Mouse (Mus musculus) forebrain, postnatal 0 days (tissue): ENCODE measurements around the gene Pcf11. TPM values are rescaled to one million over a fixed set of nuclear protein-coding genes. Genes with fewer than 3 reads are reported as not detected.

ENCODE experiments used
- ATAC-seq: fragments of 200-750 bp; cut with Nextera tagmentation; 2 replicates; pipeline ENCODE4 v1.8.0; 2017; ENCODE audit warnings: mild to moderate bottlenecking, moderate library complexity
- DNase-seq: peaks from one replicate; pipeline ENCODE4 v3.0.0-alpha.2; 2015
- H3K27ac ChIP-seq: fragments of 300-500 bp; sonication (generic); 2 replicates; pipeline ENCODE4 v1.5.1; 2014; ENCODE audit warnings: low read depth, mild to moderate bottlenecking, antibody characterized with exemption, low read length, moderate library complexity, mixed read lengths
- H3K27me3 ChIP-seq: fragments of 300-500 bp; sonication (generic); 2 replicates; pipeline ENCODE4 v1.6.1; 2014; ENCODE audit warnings: mild to moderate bottlenecking, low read length, mixed read lengths; ENCODE audit not compliant: insufficient read depth
- H3K36me3 ChIP-seq: fragments of 300-500 bp; sonication (generic); 2 replicates; pipeline ENCODE4 v1.6.1; 2014; ENCODE audit warnings: mild to moderate bottlenecking, moderate library complexity; ENCODE audit not compliant: insufficient read depth
- H3K4me1 ChIP-seq: fragments of 300-500 bp; sonication (generic); 2 replicates; pipeline ENCODE4 v1.6.1; 2014; ENCODE audit warnings: antibody characterized with exemption; ENCODE audit not compliant: insufficient read depth
- H3K4me2 ChIP-seq: fragments of 300-500 bp; sonication (generic); 2 replicates; pipeline ENCODE4 v1.6.1; 2014; ENCODE audit warnings: low read depth, mild to moderate bottlenecking, moderate library complexity
- H3K4me3 ChIP-seq: fragments of 300-500 bp; sonication (generic); 2 replicates; pipeline ENCODE4 v1.5.1; 2014; ENCODE audit warnings: low read depth, low read length, mixed read lengths
- H3K9ac ChIP-seq: fragments of 300-500 bp; sonication (generic); 2 replicates; pipeline ENCODE4 v1.6.1; 2014; ENCODE audit warnings: mild to moderate bottlenecking
- H3K9me3 ChIP-seq: fragments of 300-500 bp; sonication (generic); 2 replicates; pipeline ENCODE4 v1.6.1; 2016; ENCODE audit warnings: low read length
- CTCF ChIP-seq: sonication (generic); IDR thresholded peaks from 2 replicates; pipeline ENCODE4 v1.5.1; 2016; ENCODE audit warnings: antibody characterized with exemption, control low read depth, low read depth
- WGBS: fragments of 180-500 bp; shearing (Covaris S2); extraction: QIAGEN DNeasy Blood & Tissue Kit; methylation state at CpG from one replicate; pipeline ENCODE4 v1.1.7; 2014; 5-methylcytosine and 5-hydroxymethylcytosine counted together
- polyA plus RNA-seq: library from polyadenylated mRNA; unstranded; fragments of >200 nt; fragmentation: Nextera tagmentation; extraction: Ambion mirVana; gene quantifications from 2 replicates; pipeline ENCODE4 v1.2.1, GENCODE M21; 2015
- total RNA-seq: library from RNA; depleted of rRNA; stranded (reverse); fragments of >200 nt; gene quantifications from 2 replicates; pipeline ENCODE4 v1.2.3, GENCODE M21; 2014; rRNA removed

Pcf11 gene
- total and polyA plus RNA-seq, 2 experiments from 2014 or later, result 14.3 to 52.5 TPM

DNA sequence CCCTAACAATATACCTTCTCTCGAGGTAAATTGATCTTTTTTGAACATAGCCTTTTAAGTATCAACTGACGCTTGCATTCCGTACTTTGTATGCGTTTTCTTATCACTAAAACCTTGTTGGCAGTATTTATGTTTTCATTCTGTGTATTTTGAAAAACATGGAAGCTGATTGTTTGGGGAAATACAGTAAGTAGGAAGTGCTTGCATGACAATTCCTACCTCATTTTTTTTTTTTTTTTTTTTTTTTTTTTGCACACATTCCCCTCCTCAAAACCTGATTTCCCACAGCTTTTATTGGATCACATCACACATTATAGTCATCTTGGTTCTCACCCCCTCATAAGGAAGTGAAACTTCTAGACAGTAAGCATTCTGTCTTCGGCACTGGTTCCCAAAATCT lies 31.7 kb downstream of the Pcf11 start:
- peaks cover 13% of the 10 kb centered on the region for H3K4me1 ChIP-seq
- ATAC-seq (no peak), DNase-seq (no peak)
- WGBS, result 91% methylated on average over 5 of the region's 5 CpGs
- TF ChIP-seq CTCF, result no peak
- no peak overlapping the region; the same call in 1 of the 2 replicates for H3K9ac ChIP-seq
- H3K9me3 ChIP-seq, result no peaks in the 10 kb centered on the region
- peak overlapping the region; percentile 52 for H3K4me2 ChIP-seq
- H3K36me3 ChIP-seq, result no peaks in the 10 kb centered on the region; the same call in 1 of the 2 replicates
- H3K27ac ChIP-seq, result no peak overlapping the region
- no peaks in the 10 kb centered on the region for H3K27me3 ChIP-seq
- peak overlapping the region; percentile 53 for H3K4me3 ChIP-seq

DNA sequence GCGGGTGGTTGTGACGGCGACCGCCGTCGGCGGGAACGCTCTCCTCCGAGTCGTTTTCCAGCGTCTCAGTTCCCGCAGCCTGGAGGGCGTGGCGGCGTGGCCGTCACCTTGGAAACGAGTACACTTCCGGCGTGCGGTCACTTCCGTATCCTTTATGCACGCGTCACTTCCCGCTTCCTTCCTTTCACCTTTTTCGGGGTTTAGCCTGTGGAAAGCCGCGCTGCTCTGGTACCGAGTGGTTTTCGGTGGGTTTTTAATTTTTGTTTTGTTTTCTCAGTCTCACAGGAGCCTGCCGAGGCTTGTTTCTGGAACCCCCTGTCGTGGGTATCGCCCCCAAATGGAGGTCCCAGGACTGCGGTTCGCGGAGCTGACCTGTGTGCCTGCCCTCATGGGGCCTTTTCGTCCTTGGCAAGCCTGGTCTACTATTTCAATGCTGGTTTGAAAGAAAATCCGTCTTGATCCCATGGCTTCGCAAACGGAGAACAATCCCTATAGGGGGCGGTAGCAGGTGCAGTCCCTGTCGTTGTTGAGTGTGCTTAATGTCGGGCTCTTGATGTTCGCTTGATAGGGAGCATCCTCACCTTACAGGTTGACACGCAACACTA lies 32.6 kb downstream of the Pcf11 start, which contains the start of gene Ankrd42:
Ankrd42 (minus strand) TSS at position 122 of the 605 bp plus-strand sequence.
- DNase-seq (peak; percentile 97), ATAC-seq (peak; percentile 99)
- H3K4me3 ChIP-seq, result peak within 1 kb of the TSS; percentile 53
- peaks cover 13% of the 10 kb centered on the region for H3K4me1 ChIP-seq
- no peaks in the 10 kb centered on the region; the same call in 1 of the 2 replicates for H3K36me3 ChIP-seq
- under 1% methylated on average over 44 of the region's 44 CpGs for WGBS
- H3K27me3 ChIP-seq, result no peaks in the 10 kb centered on the region
- peak within 1 kb of the TSS; percentile 80 for H3K27ac ChIP-seq
- peak within 1 kb of the TSS; percentile 63 for H3K9ac ChIP-seq
- no peaks in the 10 kb centered on the region for H3K9me3 ChIP-seq
- peak; percentile 63 for TF ChIP-seq CTCF
- peak within 1 kb of the TSS; percentile 94 for H3K4me2 ChIP-seq

DNA sequence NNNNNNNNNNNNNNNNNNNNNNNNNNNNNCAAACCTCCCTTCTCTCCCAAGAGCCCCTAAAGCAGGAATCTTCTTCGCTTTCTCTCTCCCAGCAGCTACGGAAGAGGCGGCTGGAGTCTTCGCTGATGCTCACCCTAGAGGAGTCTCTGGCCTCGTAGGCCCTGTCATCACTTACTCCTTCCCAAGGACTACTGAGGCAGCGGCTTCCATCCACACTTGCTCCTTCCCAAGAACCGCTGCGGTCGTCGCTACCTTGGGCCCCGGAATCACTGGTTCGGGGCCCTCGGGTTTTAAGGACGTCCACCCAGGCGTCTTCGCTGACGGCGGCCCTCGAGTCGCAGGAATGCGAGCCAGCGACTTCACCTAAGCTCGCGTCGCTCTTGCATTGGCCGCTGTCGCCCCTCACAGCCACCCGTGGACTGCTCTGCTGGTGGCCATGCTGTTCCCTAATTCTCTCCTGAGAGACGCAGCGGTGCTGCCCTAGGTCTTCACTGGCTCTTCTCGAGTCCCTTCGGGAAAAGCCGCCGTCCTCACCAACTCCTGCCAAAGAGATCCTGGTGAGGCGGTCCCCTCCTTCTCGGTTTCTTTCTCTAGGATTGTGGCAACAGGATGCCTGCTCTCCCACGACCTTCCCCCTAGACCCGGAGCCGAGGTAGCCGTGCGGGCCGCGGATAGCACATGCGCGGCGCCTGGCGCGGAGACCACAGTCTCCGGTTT lies 33.3 kb downstream of the Pcf11 start:
- H3K9ac ChIP-seq, result peak overlapping the region; percentile 63
- DNase-seq, result peak; percentile 19

DNA sequence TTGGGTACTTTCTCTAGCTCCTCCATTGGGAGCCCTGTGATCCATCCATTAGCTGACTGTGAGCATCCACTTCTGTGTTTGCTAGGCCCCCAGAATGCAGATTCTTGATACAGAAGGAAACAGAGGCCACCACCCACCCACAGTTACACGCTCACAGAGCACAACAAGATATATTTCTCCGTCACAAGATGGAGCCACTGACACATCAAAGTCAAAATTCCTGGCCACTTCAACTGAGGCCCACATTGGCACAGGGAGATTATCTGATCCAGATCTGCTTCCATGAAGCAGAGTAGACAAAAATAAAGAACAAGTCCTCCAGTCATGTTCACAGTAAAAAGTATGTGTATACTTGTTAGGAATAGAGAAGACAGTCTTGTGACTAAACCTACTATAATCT lies 39.6 kb downstream of the Pcf11 start:
- Histone ChIP-seq H3K4me1 (no peaks in the 10 kb centered on the region), H3K27me3 (no peaks in the 10 kb centered on the region), H3K9me3 (no peaks in the 10 kb centered on the region), H3K4me2 (no peak overlapping the region), H3K9ac (no peak overlapping the region), H3K27ac (no peak overlapping the region), H3K4me3 (no peak overlapping the region), H3K36me3 (no peaks in the 10 kb centered on the region)
- TF ChIP-seq CTCF, result peak; percentile 59
- ATAC-seq (peak; percentile 50), DNase-seq (peak; percentile 59)
- 40% methylated on average over 2 of the region's 2 CpGs for WGBS

More for the DNA sequence above, 33.3 kb downstream of the Pcf11 start:
- Histone ChIP-seq H3K4me2 (peak overlapping the region; percentile 94), H3K9me3 (no peaks in the 10 kb centered on the region), H3K4me3 (peak overlapping the region; percentile 53), H3K27me3 (no peaks in the 10 kb centered on the region), H3K4me1 (peaks cover 13% of the 10 kb centered on the region), H3K36me3 (no peaks in the 10 kb centered on the region; the same call in 1 of the 2 replicates), H3K27ac (peak overlapping the region; percentile 80)
- peak; percentile 68 for ATAC-seq
- 2% methylated on average over 49 of the region's 49 CpGs for WGBS
- no peak for TF ChIP-seq CTCF

DNA sequence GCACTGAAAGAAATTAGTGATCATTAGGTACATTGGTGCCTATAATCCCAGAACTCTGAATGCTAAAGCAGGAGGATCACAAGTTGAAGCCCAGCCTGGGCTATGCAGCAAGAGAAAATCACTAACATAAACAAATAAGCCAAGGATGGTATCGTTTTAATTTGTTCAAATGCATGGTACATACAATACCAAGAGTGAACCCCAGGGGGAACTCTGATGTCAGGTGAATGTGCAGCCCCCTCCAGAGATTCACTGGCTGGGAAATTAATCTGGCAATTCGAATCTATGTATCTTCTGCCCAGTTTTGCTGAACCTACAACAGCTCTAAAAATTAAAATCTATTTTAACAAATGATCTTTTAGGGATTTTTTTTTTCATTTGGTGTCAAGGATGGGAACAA lies 45.2 kb downstream of the Pcf11 start:
- Histone ChIP-seq H3K27ac (no peak overlapping the region), H3K4me1 (no peaks in the 10 kb centered on the region), H3K9ac (no peak overlapping the region), H3K27me3 (no peaks in the 10 kb centered on the region), H3K4me3 (no peak overlapping the region), H3K4me2 (no peak overlapping the region), H3K9me3 (no peaks in the 10 kb centered on the region), H3K36me3 (no peaks in the 10 kb centered on the region; the same call in 1 of the 2 replicates)
- DNase-seq (no peak), ATAC-seq (no peak)
- WGBS, result 48% methylated on average over 2 of the region's 2 CpGs
- TF ChIP-seq CTCF, result peak; percentile 46; the same call in 1 of the 2 replicates

DNA sequence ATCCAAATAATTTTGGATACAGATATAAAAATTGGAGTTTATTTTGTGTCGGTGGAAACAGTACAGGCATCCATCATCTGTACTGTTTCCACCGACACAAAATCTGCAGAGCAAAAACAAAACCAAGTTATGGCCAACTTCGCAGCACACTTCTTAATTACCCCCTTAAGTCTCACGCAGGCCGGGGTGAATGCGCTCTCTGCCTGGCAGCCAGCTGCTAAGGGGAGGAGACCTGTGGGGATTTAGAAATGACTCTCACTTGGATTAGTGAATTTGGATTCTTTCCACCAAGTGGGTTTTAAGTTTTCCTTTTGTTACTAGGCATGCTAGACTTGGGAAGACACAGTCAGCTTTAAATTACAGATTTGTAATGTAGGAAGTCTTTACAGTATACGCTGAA lies 58.9 kb downstream of the Pcf11 start:
- H3K27ac ChIP-seq, result no peak overlapping the region
- TF ChIP-seq CTCF, result no peak

DNA sequence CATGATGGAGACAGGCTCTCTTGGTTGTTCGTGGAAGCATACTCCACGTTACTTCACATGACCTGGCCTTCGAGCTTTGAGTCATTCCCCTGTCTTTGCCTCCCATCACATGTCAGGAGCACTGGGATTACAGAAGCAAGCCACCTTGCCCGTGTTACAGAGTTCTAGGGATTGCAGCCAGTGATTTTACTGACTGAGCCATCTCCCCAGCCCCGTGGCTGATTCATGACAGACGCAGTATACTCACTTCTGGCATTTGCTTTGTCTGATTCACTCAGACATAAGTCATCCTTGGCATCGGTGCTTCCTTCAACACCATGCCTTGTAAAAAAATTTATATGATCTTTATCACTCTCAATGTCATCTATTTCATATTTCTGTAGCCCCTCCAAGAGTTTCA lies 64.8 kb downstream of the Pcf11 start:
- Histone ChIP-seq H3K36me3 (peaks cover 17% of the 10 kb centered on the region), H3K9me3 (no peaks in the 10 kb centered on the region), H3K27me3 (no peaks in the 10 kb centered on the region), H3K27ac (no peak overlapping the region), H3K4me2 (no peak overlapping the region), H3K9ac (no peak overlapping the region), H3K4me1 (no peaks in the 10 kb centered on the region), H3K4me3 (no peak overlapping the region)
- 88% methylated on average over 7 of the region's 7 CpGs for WGBS
- DNase-seq, result no peak
- TF ChIP-seq CTCF, result no peak
- ATAC-seq, result no peak

More for the DNA sequence above, 58.9 kb downstream of the Pcf11 start:
- H3K27me3 ChIP-seq, result no peaks in the 10 kb centered on the region
- peaks cover 17% of the 10 kb centered on the region for H3K36me3 ChIP-seq
- no peak overlapping the region for H3K4me3 ChIP-seq
- H3K4me2 ChIP-seq, result no peak overlapping the region
- H3K9me3 ChIP-seq, result no peaks in the 10 kb centered on the region
- H3K4me1 ChIP-seq, result no peaks in the 10 kb centered on the region
- DNase-seq (no peak), ATAC-seq (no peak)
- 32% methylated on average over 7 of the region's 7 CpGs for WGBS
- H3K9ac ChIP-seq, result no peak overlapping the region

Other genes with a start within 250 kb of the Pcf11 start
- 49.9 and 53.2 TPM in 2 replicates for gene Ccdc90b, start 108.8 kb downstream of the Pcf11 start, total RNA-seq
- 43.7 and 47.7 TPM in 2 replicates for gene Ccdc90b, start 108.8 kb downstream of the Pcf11 start, polyA plus RNA-seq
- gene Ankrd42, start 32.8 kb downstream of the Pcf11 start, total RNA-seq, result 28.7 and 30.8 TPM in 2 replicates
- gene Ankrd42, start 32.8 kb downstream of the Pcf11 start, polyA plus RNA-seq, result 12.2 and 22.0 TPM in 2 replicates
- 25.3 and 36.1 TPM in 2 replicates for gene Rab30, start 71.7 kb upstream of the Pcf11 start, total RNA-seq
- 14.7 and 15.0 TPM in 2 replicates for gene Rab30, start 71.7 kb upstream of the Pcf11 start, polyA plus RNA-seq
- 4.2 and 5.1 TPM in 2 replicates for gene Ddias, start 204.3 kb upstream of the Pcf11 start, total RNA-seq
- 3.2 and 3.3 TPM in 2 replicates for gene Ddias, start 204.3 kb upstream of the Pcf11 start, polyA plus RNA-seq
- gene Prcp, start 204.5 kb upstream of the Pcf11 start, total RNA-seq, result 15.7 and 20.8 TPM in 2 replicates
- 11.6 and 12.5 TPM in 2 replicates for gene Prcp, start 204.5 kb upstream of the Pcf11 start, polyA plus RNA-seq